Mouse (Mus musculus): ENCODE results near the gene Tdgf1.

Tdgf1 gene

GRCm38 (mm10) chr9:110914631-110915236 is 31.2 kb downstream of the Tdgf1 start:
- DNase-seq (ENCODE audit: low read depth in 1 of 2, low spot score in 2 of 2): no peak

DNA sequence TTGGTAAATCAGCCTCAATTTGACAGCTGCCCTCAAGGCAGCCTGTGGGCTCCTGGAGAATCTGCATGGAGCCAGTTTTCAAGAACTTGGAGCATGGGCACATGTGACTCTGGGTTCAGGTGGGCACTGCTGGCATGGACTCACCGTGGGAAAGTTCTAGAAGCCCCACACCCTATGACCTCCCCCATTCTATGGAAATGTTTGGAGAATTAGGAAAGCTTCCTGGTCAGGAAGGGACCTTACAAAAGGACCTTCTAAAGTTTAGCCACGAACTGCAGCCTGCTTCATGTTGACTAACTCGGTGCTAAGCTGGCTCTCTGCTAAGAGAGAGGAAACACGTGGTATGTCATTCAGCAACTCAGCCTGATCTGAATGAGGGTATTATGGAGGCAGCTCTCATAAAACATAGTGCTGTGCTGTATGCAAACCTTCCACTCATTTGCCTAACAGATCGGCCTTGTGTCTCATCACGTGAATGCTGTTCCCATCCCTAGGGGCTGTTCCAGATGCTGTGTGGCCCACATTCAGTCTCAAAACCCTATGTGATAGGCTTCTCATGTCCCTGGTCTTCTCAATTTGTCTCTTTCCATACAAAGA is 36.5 kb downstream of the Tdgf1 start:
- DNase-seq (ENCODE audit: low read depth in 1 of 2, low spot score in 2 of 2): no peak

- DNase-seq (ENCODE audit: low read depth in 1 of 2, low spot score in 2 of 2): no peak
These were observed 37.3 kb downstream of the Tdgf1 start for GRCm38 (mm10) chr9:110908631-110909016.

DNA sequence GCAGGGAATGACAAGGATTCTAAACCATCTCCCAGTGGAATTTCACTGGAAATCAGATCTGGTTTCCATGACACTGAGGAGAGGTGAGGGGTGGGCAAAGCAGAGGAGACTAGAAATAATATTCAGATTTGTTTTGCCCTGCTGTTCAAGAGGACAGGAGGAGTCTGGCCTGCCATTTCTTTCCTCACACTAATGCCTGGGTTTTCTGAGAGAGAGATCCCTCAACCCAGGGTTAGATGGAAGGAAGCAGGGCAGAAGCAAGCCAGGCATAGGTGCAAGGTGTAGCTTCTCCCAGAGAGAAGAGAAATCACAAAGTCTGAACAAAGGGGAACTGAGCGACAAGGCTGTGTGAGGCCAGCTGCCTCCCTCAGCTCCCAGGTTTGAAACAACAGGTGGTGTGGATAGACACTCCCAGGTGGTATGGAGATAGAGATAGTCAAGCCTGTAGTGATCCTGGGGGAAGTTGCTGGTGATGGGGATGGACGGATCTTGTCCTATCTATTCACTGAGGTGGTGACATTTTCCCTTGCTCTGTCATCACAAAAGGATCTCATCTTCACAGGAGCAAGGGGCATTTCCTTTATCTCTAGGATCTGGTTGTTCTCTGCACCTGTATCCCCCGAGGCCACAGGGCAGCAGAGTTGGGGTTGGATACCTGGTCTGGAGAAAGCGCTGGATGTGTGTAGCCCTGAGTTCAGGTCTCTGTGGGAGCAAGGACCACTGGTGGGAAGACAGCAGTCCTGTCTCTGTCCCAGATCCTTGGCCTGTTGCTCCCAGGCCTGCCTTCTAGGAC is 37.9 kb downstream of the Tdgf1 start:
- DNase-seq (ENCODE audit: low read depth in 1 of 2, low spot score in 2 of 2): no peak

DNA sequence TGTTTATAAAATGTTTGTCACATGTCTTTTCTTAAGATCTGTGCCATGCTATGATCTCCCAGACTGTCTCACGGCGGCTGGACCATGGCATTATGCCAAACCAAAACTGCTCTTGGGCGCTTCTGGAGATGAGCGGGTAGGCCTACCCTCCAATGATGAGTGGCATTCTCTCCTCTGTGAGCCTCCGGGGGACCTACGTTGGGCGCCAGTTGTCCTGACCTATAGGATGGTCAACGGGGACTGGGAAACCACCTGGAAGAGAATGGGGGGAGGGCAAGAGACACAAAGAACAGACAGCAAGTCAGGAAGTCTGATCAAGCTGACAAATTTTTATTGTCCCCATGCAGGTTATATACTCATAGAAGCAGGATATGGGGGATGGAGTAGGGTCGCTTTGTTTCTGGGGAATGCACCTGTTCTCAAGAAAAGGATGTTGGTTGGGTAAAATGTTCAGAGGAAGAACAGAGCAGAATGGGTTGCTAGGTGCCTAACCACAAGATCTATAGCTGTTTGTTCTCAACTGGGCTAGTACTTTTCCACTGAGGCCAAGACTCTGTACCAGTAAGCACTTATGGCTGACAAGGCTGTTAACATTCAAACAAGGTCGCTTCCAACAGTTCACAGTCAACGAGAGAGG is 38.6 kb downstream of the Tdgf1 start:
- DNase-seq (ENCODE audit: low read depth in 1 of 2, low spot score in 2 of 2): no peak

DNA sequence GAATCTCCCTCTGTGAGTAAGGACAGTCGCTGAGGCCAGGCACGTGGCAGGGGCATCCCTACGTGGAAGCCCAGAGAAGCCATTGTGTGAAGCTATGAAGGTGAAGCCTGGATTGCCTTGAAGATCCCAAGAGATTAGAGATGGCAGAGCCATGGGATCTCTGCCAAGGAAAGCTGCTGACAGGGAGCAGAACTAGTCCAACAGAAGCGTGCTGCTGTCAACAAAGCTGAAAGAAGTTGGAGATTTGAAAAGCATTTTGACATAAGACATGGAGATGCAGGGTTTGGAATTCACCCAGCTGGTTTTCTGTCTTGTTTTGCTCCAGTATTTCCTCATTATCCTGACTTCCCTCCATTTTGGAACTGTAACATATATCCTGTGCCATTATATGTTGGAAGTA is 43.7 kb downstream of the Tdgf1 start:
- DNase-seq (ENCODE audit: low read depth in 1 of 2, low spot score in 2 of 2): no peak

- DNase-seq (ENCODE audit: low read depth in 1 of 2, low spot score in 2 of 2): no peak
These were observed 44.8 kb downstream of the Tdgf1 start for GRCm38 (mm10) chr9:110901204-110901603.

DNA sequence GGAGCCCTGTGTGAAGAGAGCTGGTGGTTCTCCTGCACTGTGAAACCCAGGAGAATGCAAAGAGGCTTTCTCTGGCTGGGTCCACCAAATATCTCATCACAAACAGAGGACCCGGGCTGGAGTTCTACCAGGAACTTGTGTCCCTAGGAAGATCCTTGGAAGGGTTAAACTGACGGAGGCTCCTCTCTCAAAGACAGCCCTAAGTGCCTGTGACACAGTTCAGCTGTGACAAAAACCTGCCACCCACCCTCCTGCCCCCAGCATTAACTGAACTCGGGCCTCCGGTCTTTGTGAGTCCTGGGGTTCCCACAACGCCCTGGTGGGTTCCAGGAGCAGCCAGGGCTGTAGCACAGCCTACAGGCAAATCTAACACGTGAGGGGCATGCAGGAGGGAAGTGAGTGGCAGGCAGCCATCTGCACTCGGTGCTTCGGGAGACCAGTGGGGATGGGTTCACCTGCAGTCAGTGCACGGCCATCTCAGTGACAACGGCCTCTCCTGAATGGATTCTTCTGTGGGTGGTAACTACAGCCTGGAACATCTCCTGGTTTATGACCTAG is 46.4 kb downstream of the Tdgf1 start:
- DNase-seq (ENCODE audit: low read depth in 1 of 2, low spot score in 2 of 2): no peak

DNA sequence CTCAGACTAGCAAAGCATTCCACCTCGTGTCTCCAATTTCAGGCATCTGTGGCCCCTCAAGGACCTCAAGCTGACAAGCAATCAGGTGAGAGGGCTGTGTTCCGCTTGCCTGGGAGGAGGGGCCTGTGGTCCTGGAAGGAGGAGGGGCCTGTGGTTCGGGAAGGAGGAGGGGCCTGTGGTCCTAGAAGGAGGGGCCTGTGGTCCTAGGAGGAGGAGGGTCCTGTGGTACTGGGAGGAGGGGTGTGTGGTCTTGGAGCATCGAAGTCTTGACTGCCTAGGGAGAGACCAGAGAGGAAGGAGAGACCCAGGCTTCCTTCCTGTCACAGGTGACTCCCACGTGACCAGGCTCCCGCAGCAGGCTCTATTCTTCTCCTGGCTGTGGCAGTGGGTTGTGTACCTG is 49.4 kb downstream of the Tdgf1 start:
- no peak for DNase-seq (ENCODE audit: low read depth in 1 of 2, low spot score in 2 of 2)

GRCm38 (mm10) chr9:110895994-110896393 is 50.0 kb downstream of the Tdgf1 start:
- no peak for DNase-seq (ENCODE audit: low read depth in 1 of 2, low spot score in 2 of 2)

DNA sequence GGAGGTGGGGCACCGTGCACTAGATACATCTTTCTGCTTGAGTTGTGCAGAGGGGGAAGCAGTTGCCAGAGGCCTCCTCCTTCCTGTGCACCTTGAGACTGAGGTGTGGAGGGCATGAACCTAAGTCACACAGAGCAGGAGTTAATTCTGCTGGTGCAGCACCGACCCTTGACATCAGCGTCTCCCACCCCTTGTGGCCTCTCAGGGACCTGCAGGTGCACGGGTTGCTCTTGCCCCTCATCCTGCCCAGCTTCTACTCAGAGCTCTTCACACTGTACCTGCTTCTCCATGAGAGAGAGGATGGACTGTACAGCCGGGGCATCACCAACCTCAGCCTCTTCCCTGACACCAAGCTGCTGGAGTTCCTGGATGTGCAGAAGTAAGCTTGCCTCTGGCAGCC is 50.5 kb downstream of the Tdgf1 start:
- no peak for DNase-seq (ENCODE audit: low read depth in 1 of 2, low spot score in 2 of 2)

DNA sequence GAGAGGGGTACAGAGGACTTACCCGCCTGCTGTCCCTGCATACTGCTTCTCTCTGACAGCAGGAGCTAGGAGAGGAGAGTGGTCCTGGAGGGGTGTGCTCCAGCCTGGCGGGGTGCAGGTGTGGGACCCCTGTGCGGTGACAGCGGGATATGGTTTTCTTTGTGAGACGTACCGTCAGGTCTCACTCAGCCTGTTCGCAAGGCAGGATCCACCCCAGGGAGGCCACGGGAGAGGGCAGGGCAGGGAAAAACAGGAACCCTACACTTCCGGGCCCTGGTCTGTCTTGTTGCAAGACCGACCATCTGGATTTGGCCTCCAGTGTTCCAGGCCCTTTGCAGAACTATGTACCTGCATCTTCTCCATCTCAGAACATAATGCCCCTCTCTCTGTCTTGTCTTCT is 52.5 kb downstream of the Tdgf1 start:
- DNase-seq (ENCODE audit: low read depth in 1 of 2, low spot score in 2 of 2): no peak

GRCm38 (mm10) chr9:110892552-110892951 is 53.4 kb downstream of the Tdgf1 start:
- DNase-seq (ENCODE audit: low read depth in 1 of 2, low spot score in 2 of 2): no peak

- DNase-seq (ENCODE audit: low read depth in 1 of 2, low spot score in 2 of 2): no peak
These were observed 54.7 kb downstream of the Tdgf1 start for GRCm38 (mm10) chr9:110891077-110891828.

GRCm38 (mm10) chr9:110890026-110890783 is 55.8 kb downstream of the Tdgf1 start:
- no peak for DNase-seq (ENCODE audit: low read depth in 1 of 2, low spot score in 2 of 2)

All from monocyte, adult 2 months (primary cell).